Mouse (Mus musculus) hindbrain, embryonic 13.5 days (tissue): ENCODE measurements around the gene Gm49373. TPM values are rescaled to one million over a fixed set of nuclear protein-coding genes. Genes with fewer than 3 reads are reported as not detected.

Source experiments
- ATAC-seq: fragments of 200-750 bp; cut with Nextera tagmentation; 2 replicates; pipeline ENCODE4 v1.8.0; 2017; ENCODE audit warnings: moderate TSS enrichment; ENCODE audit not compliant: low FRiP score
- H3K27ac ChIP-seq: fragments of 300-500 bp; sonication (generic); 2 replicates; pipeline ENCODE4 v1.5.1; 2015; ENCODE audit warnings: inconsistent platforms, mild to moderate bottlenecking, moderate library complexity
- H3K27me3 ChIP-seq: fragments of 300-500 bp; sonication (generic); 2 replicates; pipeline ENCODE4 v1.6.1; 2015; ENCODE audit warnings: mild to moderate bottlenecking, inconsistent platforms
- H3K36me3 ChIP-seq: fragments of 300-500 bp; sonication (generic); 2 replicates; pipeline ENCODE4 v1.6.1; 2015; ENCODE audit warnings: mild to moderate bottlenecking, inconsistent platforms
- H3K4me1 ChIP-seq: fragments of 300-500 bp; sonication (generic); replicated peaks from 2 replicates; pipeline ENCODE4 v1.6.1; 2015; ENCODE audit warnings: inconsistent platforms
- H3K4me2 ChIP-seq: fragments of 300-500 bp; sonication (generic); 2 replicates; pipeline ENCODE4 v1.6.1; 2015; ENCODE audit warnings: inconsistent platforms, mild to moderate bottlenecking, moderate library complexity
- H3K4me3 ChIP-seq: fragments of 300-500 bp; sonication (generic); 2 replicates; pipeline ENCODE4 v1.5.1; 2015; ENCODE audit warnings: mild to moderate bottlenecking, inconsistent platforms
- H3K9ac ChIP-seq: fragments of 300-500 bp; sonication (generic); 2 replicates; pipeline ENCODE4 v1.6.1; 2015; ENCODE audit warnings: mild to moderate bottlenecking, inconsistent platforms
- H3K9me3 ChIP-seq: fragments of 300-500 bp; sonication (generic); 2 replicates; pipeline ENCODE4 v1.6.1; 2016; ENCODE audit warnings: inconsistent platforms
- WGBS: fragments of 180-500 bp; shearing (Covaris S2); methylation state at CpG from one replicate; pipeline ENCODE4 v1.1.7; 2015; 5-methylcytosine and 5-hydroxymethylcytosine counted together
- microRNA counts: library from miRNA; unstranded; fragments of <30 nt; microRNA quantifications from one replicate; lab custom pipeline; 2016
- microRNA-seq: library from miRNA; unstranded; fragments of <30 nt; microRNA quantifications from one replicate; pipeline ENCODE4, GENCODE M21; 2016
- polyA plus RNA-seq: library from polyadenylated mRNA; unstranded; fragments of >200 nt; fragmentation: Nextera tagmentation; extraction: Ambion mirVana; gene quantifications from 2 replicates; pipeline ENCODE4 v1.2.1, GENCODE M21; 2015

The Gm49373 gene
- polyA plus RNA-seq, 1 experiment from 2014 or later = 2.4 TPM

- Histone ChIP-seq H3K27ac (no peak overlapping the region), H3K27me3 (peaks cover 58% of the 10 kb centered on the region), H3K9me3 (no peaks in the 10 kb centered on the region), H3K36me3 (no peaks in the 10 kb centered on the region), H3K9ac (no peak overlapping the region), H3K4me3 (no peak overlapping the region), H3K4me1 (0 out of 2 replicates have a peak, but pooled peaks cover under 1% of the 10 kb centered on the region), H3K4me2 (no peak overlapping the region)
- 65% methylated on average over 6 of the region's 6 CpGs for WGBS
- no peak for ATAC-seq
Measured at GRCm38 (mm10) chr9:21022288-21022687, 50.6 kb downstream of the Gm49373 start.

GRCm38 (mm10) chr9:21021363-21021762 lies 51.5 kb downstream of the Gm49373 start:
- Histone ChIP-seq H3K9ac (no peak overlapping the region), H3K27me3 (peaks cover 58% of the 10 kb centered on the region), H3K36me3 (no peaks in the 10 kb centered on the region), H3K4me1 (no peaks in the 10 kb centered on the region), H3K9me3 (no peaks in the 10 kb centered on the region), H3K27ac (no peak overlapping the region), H3K4me2 (no peak overlapping the region), H3K4me3 (no peak overlapping the region)
- 75% methylated on average over 3 of the region's 3 CpGs for whole genome bisulfite sequencing
- ATAC-seq = no peak

DNA sequence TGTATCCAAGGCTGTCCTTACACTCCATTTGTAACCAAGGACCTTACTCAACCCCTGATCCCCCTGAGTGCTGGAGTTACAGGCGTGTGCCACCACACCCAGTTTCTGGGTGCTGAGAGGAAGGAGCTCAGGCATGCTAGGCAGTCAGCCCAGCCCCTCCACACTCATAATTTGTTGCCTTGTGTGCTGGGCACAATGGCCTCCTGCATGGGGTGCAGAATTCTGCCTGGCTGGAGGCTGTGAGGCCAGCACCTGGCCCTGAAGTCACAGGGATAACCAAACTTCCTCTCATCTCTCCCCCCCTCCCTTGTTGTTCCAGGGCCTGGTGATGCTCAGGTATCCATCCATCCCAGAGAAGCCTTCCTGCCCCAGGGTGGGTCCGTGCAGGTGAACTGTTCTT lies 54.3 kb downstream of the Gm49373 start:
- Histone ChIP-seq H3K4me2 (no peak overlapping the region), H3K9me3 (no peaks in the 10 kb centered on the region), H3K4me1 (peaks cover 15% of the 10 kb centered on the region), H3K27ac (no peak overlapping the region), H3K36me3 (no peaks in the 10 kb centered on the region), H3K27me3 (peaks cover 73% of the 10 kb centered on the region), H3K9ac (no peak overlapping the region), H3K4me3 (no peak overlapping the region)
- 92% methylated on average over 2 of the region's 2 CpGs for WGBS
- no peak for ATAC-seq

DNA sequence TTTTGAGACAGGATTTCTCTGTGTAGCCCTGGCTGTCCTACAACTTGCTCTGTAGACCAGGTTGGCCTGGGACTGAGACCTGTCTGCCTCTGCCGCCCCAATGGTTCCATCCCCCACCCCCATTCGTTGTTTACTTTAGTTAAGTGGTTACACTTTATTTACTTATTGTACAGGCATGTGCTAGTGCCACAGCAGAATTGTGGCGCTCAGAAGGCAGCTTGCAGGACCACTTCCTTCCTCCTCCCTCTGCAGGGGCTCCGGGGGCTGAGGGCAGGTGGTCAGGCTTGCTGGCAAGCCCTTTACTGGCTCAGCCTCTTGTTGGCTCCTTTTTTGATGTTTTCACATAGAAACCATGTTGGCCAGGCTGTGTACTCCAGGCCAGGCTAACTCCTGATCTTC lies 55.7 kb downstream of the Gm49373 start:
- H3K36me3 ChIP-seq = no peaks in the 10 kb centered on the region

DNA sequence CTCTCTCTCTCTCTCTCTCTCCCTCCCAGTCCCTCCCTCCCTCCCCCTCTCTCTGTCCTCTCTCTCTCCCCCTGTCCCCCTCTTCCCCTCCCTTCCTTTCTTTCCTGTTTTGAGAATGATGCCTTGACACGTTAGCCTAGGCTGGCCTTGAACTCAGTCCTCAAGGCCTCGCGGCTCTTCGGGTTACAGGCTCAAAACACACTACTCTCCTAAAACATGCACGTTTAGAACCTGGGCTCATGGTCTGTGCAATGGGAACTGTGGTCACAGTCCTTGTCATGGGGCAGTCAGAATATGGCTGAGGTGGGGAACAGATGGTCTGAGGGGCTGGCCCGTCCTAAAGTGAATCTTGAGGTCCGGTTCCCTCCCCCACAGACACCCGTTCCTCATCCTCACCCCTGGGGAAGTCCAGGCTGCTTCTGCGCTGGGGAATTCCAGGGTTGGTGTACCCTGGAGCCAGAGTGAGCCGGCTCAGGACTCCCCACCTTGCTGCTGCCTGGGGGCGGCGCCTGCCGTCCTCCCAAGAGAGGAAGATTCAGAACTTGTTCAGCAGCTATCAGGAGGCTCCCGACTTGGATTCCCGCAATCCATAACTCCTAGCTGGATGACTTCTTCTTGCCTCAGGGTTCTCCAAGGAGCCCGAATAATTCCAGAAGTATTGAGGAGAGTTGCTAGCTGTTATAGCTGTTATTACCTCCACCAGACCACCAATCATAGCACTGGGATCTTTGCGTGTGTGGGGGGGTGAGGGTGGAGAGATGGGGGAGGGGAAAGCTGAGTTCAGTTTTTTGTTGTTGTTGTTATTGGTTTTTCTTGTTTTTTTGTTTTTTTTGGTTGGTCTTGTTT lies 56.3 kb downstream of the Gm49373 start:
- ATAC-seq = no peak
- Histone ChIP-seq H3K36me3 (no peaks in the 10 kb centered on the region), H3K4me3 (peak overlapping the region; percentile 25; the same call in 1 of the 2 replicates), H3K4me2 (peak overlapping the region; percentile 13; the same call in 1 of the 2 replicates), H3K27ac (no peak overlapping the region), H3K9me3 (no peaks in the 10 kb centered on the region), H3K27me3 (peaks cover 84% of the 10 kb centered on the region), H3K9ac (no peak overlapping the region), H3K4me1 (peaks cover 15% of the 10 kb centered on the region)
- WGBS = 8% methylated on average over 16 of the region's 17 CpGs

More for the DNA sequence above, 55.7 kb downstream of the Gm49373 start:
- Histone ChIP-seq H3K4me3 (0 out of 2 replicates have a peak overlapping the region, but pooled peaks have one; percentile 8), H3K27me3 (peaks cover 87% of the 10 kb centered on the region), H3K9me3 (no peaks in the 10 kb centered on the region), H3K4me1 (peaks cover 15% of the 10 kb centered on the region), H3K9ac (no peak overlapping the region), H3K4me2 (no peak overlapping the region), H3K27ac (no peak overlapping the region)
- no peak for ATAC-seq
- 39% methylated on average over 4 of the region's 4 CpGs for WGBS

DNA sequence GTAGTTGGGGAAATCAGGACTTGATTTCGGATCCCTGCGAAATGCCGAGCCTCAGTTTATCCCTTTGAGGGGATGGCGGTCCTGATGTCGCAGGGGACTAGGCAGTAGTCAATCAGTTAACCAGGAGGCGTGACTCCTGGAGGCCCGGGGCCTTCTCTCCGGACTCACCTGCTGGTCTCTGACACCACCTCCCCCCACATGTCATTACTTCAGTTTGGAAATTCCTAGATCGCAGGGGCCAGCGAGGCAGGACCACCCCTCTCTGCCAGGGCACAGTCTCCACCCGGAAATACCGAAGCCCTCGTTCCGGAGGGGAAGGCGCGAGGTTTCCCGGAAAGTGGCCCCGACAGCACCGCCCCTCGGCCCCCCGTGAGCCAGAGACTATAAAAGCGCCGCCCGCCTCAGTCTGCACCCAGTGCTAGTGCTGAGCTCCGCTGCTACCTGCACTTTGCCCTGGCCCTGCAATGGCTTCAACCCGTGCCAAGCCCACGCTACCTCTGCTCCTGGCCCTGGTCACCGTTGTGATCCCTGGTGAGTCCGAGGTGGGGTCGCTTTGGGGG lies 57.2 kb downstream of the Gm49373 start, which contains the start of gene Icam1:
Gene Icam1 (plus strand): TSS at position 415 of the 560 bp plus-strand sequence.
- ATAC-seq = peak; percentile 21; the same call in 1 of the 2 replicates
- H3K27ac ChIP-seq = no peak within 1 kb of the TSS
- peaks cover 76% of the 10 kb centered on the region for H3K27me3 ChIP-seq
- WGBS = under 1% methylated on average over 30 of the region's 30 CpGs
- no peaks in the 10 kb centered on the region for H3K9me3 ChIP-seq
- peaks cover 15% of the 10 kb centered on the region for H3K4me1 ChIP-seq
- peak within 1 kb of the TSS; percentile 58; the same call in 1 of the 2 replicates for H3K9ac ChIP-seq
- H3K36me3 ChIP-seq = no peaks in the 10 kb centered on the region
- H3K4me3 ChIP-seq = peak within 1 kb of the TSS; percentile 25
- H3K4me2 ChIP-seq = peak within 1 kb of the TSS; percentile 45

DNA sequence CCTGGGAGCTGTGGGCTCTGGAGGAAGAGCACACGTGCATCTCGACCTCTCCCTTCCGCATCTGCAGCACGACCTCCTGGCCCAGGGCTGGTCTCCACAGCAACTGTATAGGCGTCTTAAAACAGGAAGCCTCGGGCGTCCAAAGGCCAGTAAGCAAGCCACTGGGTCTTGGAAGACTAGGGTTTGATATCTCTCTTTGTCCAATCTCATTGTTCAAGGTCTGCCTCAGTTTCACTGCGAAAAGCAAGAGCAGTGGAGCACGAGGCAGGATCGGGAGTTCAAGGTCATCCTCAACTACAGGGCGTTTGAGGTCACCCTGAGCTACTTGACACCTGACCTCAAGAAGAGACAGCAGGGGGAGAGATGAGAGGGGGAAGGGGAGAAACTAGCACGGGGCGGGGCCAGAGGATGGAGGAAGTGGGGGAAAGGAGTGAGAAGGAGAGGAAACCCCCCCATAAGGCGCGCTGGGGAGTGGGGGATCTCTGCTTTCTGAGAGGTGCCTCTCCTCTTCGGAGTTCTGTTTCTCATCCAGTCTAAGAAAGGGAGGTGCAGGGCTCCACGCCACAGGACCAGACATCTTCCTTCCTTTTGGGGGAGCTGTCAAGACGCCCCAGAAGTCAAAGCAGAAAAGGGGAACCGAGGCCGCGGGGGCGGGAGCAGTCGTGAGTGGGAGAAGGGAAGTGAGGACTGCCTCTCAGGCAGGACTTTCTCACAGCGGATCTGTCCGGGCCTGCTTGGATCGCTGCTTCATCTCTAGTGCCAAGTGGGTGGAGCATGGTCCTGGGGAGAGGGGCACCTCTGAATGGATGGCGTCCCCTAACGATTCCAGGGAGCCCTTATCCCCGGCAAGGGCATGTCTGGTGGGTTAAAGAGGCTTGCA lies 58.0 kb downstream of the Gm49373 start:
- ATAC-seq = no peak
- H3K9ac ChIP-seq = no peak overlapping the region
- peaks cover 15% of the 10 kb centered on the region for H3K4me1 ChIP-seq
- WGBS = 3% methylated on average over 28 of the region's 29 CpGs
- no peak overlapping the region for H3K27ac ChIP-seq
- H3K4me3 ChIP-seq = peak overlapping the region; percentile 25
- peak overlapping the region; percentile 45 for H3K4me2 ChIP-seq
- peaks cover 76% of the 10 kb centered on the region for H3K27me3 ChIP-seq
- H3K9me3 ChIP-seq = no peaks in the 10 kb centered on the region
- no peaks in the 10 kb centered on the region for H3K36me3 ChIP-seq

MicroRNAs within 50 kb of the gene (microRNA counts, 519-probe panel; counts per million panel counts)
- 3,632 counts per million, percentile 50 among the panel's probes with 10 or more counts for microRNA mmu-miR-1900 (lab: Ali Mortazavi, UCI)

Small RNAs within 50 kb of the gene (microRNA-seq; reads per million reads assigned to microRNA genes)
- gene Mir1900 (not detected), gene Mir7082 (0.93 reads per million)

Other genes with a start within 250 kb of the Gm49373 start
- 1.9 and 2.3 TPM in 2 replicates for gene A230050P20Rik, start 204.5 kb downstream of the Gm49373 start, polyA plus RNA-seq
- gene Angptl6, start 193.4 kb downstream of the Gm49373 start, polyA plus RNA-seq = 9.8 and 10.1 TPM in 2 replicates
- gene Ppan, start 184.9 kb downstream of the Gm49373 start, polyA plus RNA-seq = 46.9 and 50.3 TPM in 2 replicates
- 252 and 265 TPM in 2 replicates for gene Eif3g, start 174.5 kb downstream of the Gm49373 start, polyA plus RNA-seq
- gene Dnmt1, start 113.2 kb downstream of the Gm49373 start, polyA plus RNA-seq = 65.1 and 65.8 TPM in 2 replicates
- gene S1pr2, start 96.3 kb downstream of the Gm49373 start, polyA plus RNA-seq = 11.0 and 14.3 TPM in 2 replicates
- 98.2 and 104 TPM in 2 replicates for gene Mrpl4, start 70.4 kb downstream of the Gm49373 start, polyA plus RNA-seq
- gene Icam1, start 57.1 kb downstream of the Gm49373 start, polyA plus RNA-seq = 3.4 and 4.4 TPM in 2 replicates
- gene Icam4, start 43.7 kb downstream of the Gm49373 start, polyA plus RNA-seq = 0.21 TPM in 1 of 2 replicates, not detected in the other
- 0.58 and 0.80 TPM in 2 replicates for gene Icam5, start 41.0 kb downstream of the Gm49373 start, polyA plus RNA-seq
- 0.92 and 1.9 TPM in 2 replicates for gene Zglp1, start 6.0 kb downstream of the Gm49373 start, polyA plus RNA-seq
- gene Fdx1l, start 518 bp upstream of the Gm49373 start, polyA plus RNA-seq = 57.3 and 63.1 TPM in 2 replicates
- 0.92 and 2.8 TPM in 2 replicates for gene Gm38431, start 18.9 kb upstream of the Gm49373 start, polyA plus RNA-seq
- 28.3 and 32.5 TPM in 2 replicates for gene Raver1, start 18.9 kb upstream of the Gm49373 start, polyA plus RNA-seq
- gene Tyk2, start 58.1 kb upstream of the Gm49373 start, polyA plus RNA-seq = 12.4 and 12.8 TPM in 2 replicates
- 221 and 223 TPM in 2 replicates for gene Cdc37, start 76.9 kb upstream of the Gm49373 start, polyA plus RNA-seq
- 17.6 and 18.8 TPM in 2 replicates for gene Pde4a, start 92.6 kb upstream of the Gm49373 start, polyA plus RNA-seq
- 61.8 and 64.7 TPM in 2 replicates for gene Keap1, start 166.3 kb upstream of the Gm49373 start, polyA plus RNA-seq
- gene S1pr5, start 175.3 kb upstream of the Gm49373 start, polyA plus RNA-seq = 2.8 and 3.4 TPM in 2 replicates
- 51.1 and 51.8 TPM in 2 replicates for gene Atg4d, start 192.2 kb upstream of the Gm49373 start, polyA plus RNA-seq
- 16.3 and 17.1 TPM in 2 replicates for gene Kri1, start 214.9 kb upstream of the Gm49373 start, polyA plus RNA-seq
- gene Cdkn2d, start 218.3 kb upstream of the Gm49373 start, polyA plus RNA-seq = 89.2 and 90.3 TPM in 2 replicates
- 0.62 and 0.71 TPM in 2 replicates for gene Ap1m2, start 239.2 kb upstream of the Gm49373 start, polyA plus RNA-seq
- 68.1 and 73.8 TPM in 2 replicates for gene Slc44a2, start 247.6 kb upstream of the Gm49373 start, polyA plus RNA-seq